Mouse (Mus musculus) stomach, postnatal 0 days (tissue): Measurements from ENCODE around the gene Copz2. TPM values are rescaled to one million over a fixed set of nuclear protein-coding genes. Genes with fewer than 3 reads are reported as not detected.
"Not testable (repeated sequence)": the region's sequence is repeated elsewhere in the genome, so short reads cannot be mapped to it uniquely, and the experiment has no call there.

Source experiments
- ATAC-seq: fragments of 200-750 bp; cut with Nextera tagmentation; 2 replicates; pipeline ENCODE4 v1.8.0; 2017; ENCODE audit not compliant: low FRiP score, low TSS enrichment
- DNase-seq: peaks from one replicate; pipeline ENCODE4 v3.0.0-alpha.2; 2016; ENCODE audit warnings: low spot score
- H3K27ac ChIP-seq: fragments of 300-500 bp; sonication (generic); replicated peaks from 2 replicates; pipeline ENCODE4 v1.5.1; 2014; ENCODE audit warnings: mild to moderate bottlenecking, control low read depth
- H3K27me3 ChIP-seq: fragments of 300-500 bp; sonication (generic); 2 replicates; pipeline ENCODE4 v1.6.1; 2014; ENCODE audit warnings: low read length; ENCODE audit not compliant: control insufficient read depth, insufficient read depth
- H3K36me3 ChIP-seq: fragments of 300-500 bp; sonication (generic); 2 replicates; pipeline ENCODE4 v1.6.1; 2014; ENCODE audit warnings: low read length, mixed read lengths; ENCODE audit not compliant: control insufficient read depth, insufficient read depth
- H3K4me1 ChIP-seq: fragments of 300-500 bp; sonication (generic); replicated peaks from 2 replicates; pipeline ENCODE4 v1.6.1; 2014; ENCODE audit warnings: antibody characterized with exemption; ENCODE audit not compliant: control insufficient read depth, insufficient read depth
- H3K4me2 ChIP-seq: fragments of 300-500 bp; sonication (generic); replicated peaks from 2 replicates; pipeline ENCODE4 v1.6.1; 2014; ENCODE audit warnings: low read depth, mild to moderate bottlenecking, control low read depth, moderate library complexity
- H3K4me3 ChIP-seq: fragments of 300-500 bp; sonication (generic); 2 replicates; pipeline ENCODE4 v1.5.1; 2014; ENCODE audit warnings: low read depth, low read length, control low read depth
- H3K9ac ChIP-seq: fragments of 300-500 bp; sonication (generic); 2 replicates; pipeline ENCODE4 v1.6.1; 2014; ENCODE audit warnings: mild to moderate bottlenecking, low read length, control low read depth, mixed read lengths
- H3K9me3 ChIP-seq: fragments of 300-500 bp; sonication (generic); 2 replicates; pipeline ENCODE4 v1.6.1; 2016; ENCODE audit warnings: low read length; ENCODE audit not compliant: control insufficient read depth
- CTCF ChIP-seq: IDR thresholded peaks from 2 replicates; pipeline ENCODE4 v1.5.1; 2016; ENCODE audit warnings: antibody characterized with exemption, low read depth, mild to moderate bottlenecking, moderate library complexity
- EP300 ChIP-seq: optimal IDR thresholded peaks from 2 replicates; pipeline ENCODE3; 2016; ENCODE audit warnings: antibody characterized with exemption
- whole genome bisulfite sequencing: fragments of 180-500 bp; shearing (Covaris S2); extraction: QIAGEN DNeasy Blood & Tissue Kit; methylation state at CpG from one replicate; pipeline ENCODE4 v1.1.7; 2014; 5-methylcytosine and 5-hydroxymethylcytosine counted together
- polyA plus RNA-seq: library from polyadenylated mRNA; unstranded; fragments of >200 nt; fragmentation: Nextera tagmentation; extraction: Ambion mirVana; gene quantifications from 2 replicates; pipeline ENCODE4 v1.2.1, GENCODE M21; 2015

Gene Copz2
- 84.7 and 95.1 TPM in 2 replicates for polyA plus RNA-seq

GRCm38 (mm10) chr11:96849681-96850467 is at the start of gene Copz2:
TSS of gene Copz2 (plus strand) at chr11:96849870.
- Histone ChIP-seq H3K4me3 (peak within 1 kb of the TSS; percentile 64), H3K27me3 (no peaks in the 10 kb centered on the region), H3K4me1 (no peaks in the 10 kb centered on the region), H3K27ac (peak within 1 kb of the TSS; percentile 65), H3K9me3 (no peaks in the 10 kb centered on the region), H3K4me2 (peak within 1 kb of the TSS; percentile 79), H3K36me3 (no peaks in the 10 kb centered on the region), H3K9ac (peak within 1 kb of the TSS; percentile 67)
- under 1% methylated on average over 49 of the region's 60 CpGs for WGBS
- TF ChIP-seq EP300, result no peak
- TF ChIP-seq CTCF, result no peak
- peak; percentile 73 for ATAC-seq
- DNase-seq, result peak; percentile 74

GRCm38 (mm10) chr11:96805606-96806005 is 44.1 kb upstream of the Copz2 start:
- H3K4me1 ChIP-seq, result no peaks in the 10 kb centered on the region
- H3K27me3 ChIP-seq, result no peaks in the 10 kb centered on the region
- peaks cover 22% of the 10 kb centered on the region for H3K36me3 ChIP-seq
- DNase-seq (no peak), ATAC-seq (no peak)
- H3K27ac ChIP-seq, result no peak overlapping the region
- H3K9ac ChIP-seq, result no peak overlapping the region
- H3K4me2 ChIP-seq, result no peak overlapping the region
- no peak overlapping the region for H3K4me3 ChIP-seq
- 73% methylated on average over 5 of the region's 5 CpGs for WGBS
- TF ChIP-seq CTCF (no peak), EP300 (no peak)
- no peaks in the 10 kb centered on the region for H3K9me3 ChIP-seq

- ATAC-seq (no peak), DNase-seq (no peak)
- Histone ChIP-seq H3K4me2 (no peak overlapping the region), H3K36me3 (peaks cover 21% of the 10 kb centered on the region), H3K4me3 (no peak overlapping the region), H3K4me1 (no peaks in the 10 kb centered on the region), H3K9me3 (no peaks in the 10 kb centered on the region), H3K9ac (no peak overlapping the region), H3K27ac (no peak overlapping the region), H3K27me3 (no peaks in the 10 kb centered on the region)
- WGBS, result 43% methylated on average over 1 of the region's 1 CpGs
- peak; percentile 43 for TF ChIP-seq CTCF
- TF ChIP-seq EP300, result no peak
Measured at GRCm38 (mm10) chr11:96808066-96808465, 41.6 kb upstream of the Copz2 start.

- Histone ChIP-seq H3K9me3 (no peaks in the 10 kb centered on the region), H3K27ac (no peak overlapping the region), H3K4me3 (no peak overlapping the region), H3K36me3 (peaks cover 17% of the 10 kb centered on the region), H3K27me3 (no peaks in the 10 kb centered on the region), H3K4me2 (no peak overlapping the region), H3K9ac (no peak overlapping the region), H3K4me1 (no peaks in the 10 kb centered on the region)
- ATAC-seq (no peak), DNase-seq (no peak)
- WGBS, result 85% methylated on average over 6 of the region's 6 CpGs
- no peak for TF ChIP-seq EP300
- no peak for TF ChIP-seq CTCF
Measured at GRCm38 (mm10) chr11:96809562-96810235, 40.0 kb upstream of the Copz2 start.

- not testable (repeated sequence) for H3K4me1 ChIP-seq, H3K9ac ChIP-seq, ATAC-seq, H3K4me3 ChIP-seq, H3K27ac ChIP-seq, H3K4me2 ChIP-seq, DNase-seq, H3K27me3 ChIP-seq, H3K9me3 ChIP-seq
- H3K36me3 ChIP-seq, result peaks cover 18% of the 10 kb centered on the region
- WGBS, result 89% methylated on average over 1 of the region's 1 CpGs
Measured at GRCm38 (mm10) chr11:96811188-96811587, 38.5 kb upstream of the Copz2 start.

GRCm38 (mm10) chr11:96813455-96813854 is 36.2 kb upstream of the Copz2 start:
- no peak overlapping the region for H3K27ac ChIP-seq
- H3K9me3 ChIP-seq, result no peaks in the 10 kb centered on the region
- no peaks in the 10 kb centered on the region for H3K4me1 ChIP-seq
- WGBS, result 80% methylated on average over 4 of the region's 4 CpGs
- H3K4me2 ChIP-seq, result no peak overlapping the region
- H3K36me3 ChIP-seq, result peaks cover 18% of the 10 kb centered on the region; the same call in 1 of the 2 replicates
- no peak overlapping the region for H3K4me3 ChIP-seq
- no peak overlapping the region for H3K9ac ChIP-seq
- ATAC-seq, result no peak
- no peaks in the 10 kb centered on the region for H3K27me3 ChIP-seq
- no peak for DNase-seq
- TF ChIP-seq EP300 (no peak), CTCF (no peak)
